In the genomic region with DNA sequence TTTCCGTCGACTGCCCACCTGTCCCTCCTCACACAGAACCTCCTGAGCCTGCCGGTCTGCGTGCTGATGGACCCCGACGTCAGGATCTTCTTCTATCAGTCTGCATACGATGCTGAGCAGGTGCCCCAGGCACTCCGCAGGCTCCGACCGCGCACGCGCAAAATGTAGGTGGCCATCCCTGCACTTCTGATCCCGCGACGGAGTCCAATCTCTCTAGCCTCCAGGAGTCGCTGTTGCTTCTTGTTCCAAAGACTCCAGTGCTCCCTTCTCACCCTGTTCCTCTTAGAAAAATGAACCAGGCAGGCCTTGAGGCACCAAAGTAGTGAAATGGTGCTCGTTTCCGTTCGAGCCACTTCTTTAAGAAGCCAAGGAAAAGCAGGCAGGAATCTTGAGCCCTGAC, we compare ENCODE assay signal across 9 mouse cellular contexts. TPM values are rescaled to one million over a fixed set of nuclear protein-coding genes. Genes with fewer than 3 reads are reported as not detected.
A peak's percentile ranks its signal among the peaks of the same experiment; 100 is the strongest.
DNase-seq lines count a peak whose midpoint lies in the region; ATAC-seq and TF ChIP-seq lines count a peak whose summit lies in the region.
"Had no signal": no experiment of that assay in that cellular context is flagged by ENCODE, and none has a peak within 500 bp of the region (broad histone marks: within the 10 kb centered on the region; RNA-seq: fewer than 3 reads in every experiment).

No protein-coding gene starts in this region.

- TF ChIP-seq CTCF in lung, adult 2 months (IDR thresholded peaks at IDR 0.05; ENCODE audit: insufficient read depth, low read length) = peak; percentile 11; the same call in 1 of the 2 replicates

- no peaks in the 10 kb centered on the region for H3K36me3 ChIP-seq in embryonic facial prominence, embryonic 10.5 days (replicated peaks)
- H3K36me3 ChIP-seq in midbrain, embryonic 11.5 days (ENCODE audit: control insufficient read depth, insufficient read depth, low read length) = no peaks in the 10 kb centered on the region
- H3K36me3 ChIP-seq: neural tube, embryonic 12.5 days had no signal

- no peak for ATAC-seq in midbrain, embryonic 11.5 days (ENCODE audit: low FRiP score)

- H3K9ac ChIP-seq in midbrain, embryonic 11.5 days (ENCODE audit: low read length) = no peak overlapping the region
- H3K9ac ChIP-seq: neural tube, embryonic 12.5 days had no signal

- no peak for TF ChIP-seq POLR2A in lung, adult 2 months (IDR thresholded peaks at IDR 0.05; ENCODE audit: borderline replicate concordance, extremely low read depth, low read depth, low read length)

- no peak overlapping the region for H3K27ac ChIP-seq in embryonic facial prominence, embryonic 10.5 days (replicated peaks)
- H3K27ac ChIP-seq in midbrain, embryonic 11.5 days (ENCODE audit: low read depth, low read length) = no peak overlapping the region
- H3K27ac ChIP-seq: neural tube, embryonic 12.5 days had no signal

- H3K4me3 ChIP-seq in lung, adult 2 months (replicated peaks; ENCODE audit: extremely low read depth, low read depth, low read length) = no peak overlapping the region
- no peak overlapping the region for H3K4me3 ChIP-seq in embryonic facial prominence, embryonic 10.5 days
- no peak overlapping the region for H3K4me3 ChIP-seq in midbrain, embryonic 11.5 days (ENCODE audit: low read depth, low read length)
- H3K4me3 ChIP-seq: neural tube, embryonic 12.5 days had no signal

- 30% methylated on average over 20 of the region's 20 CpGs for WGBS in lung, adult 2 months
- 22% methylated on average over 20 of the region's 20 CpGs for WGBS in embryonic facial prominence, embryonic 10.5 days
- WGBS in midbrain, embryonic 11.5 days = 16% methylated on average over 20 of the region's 20 CpGs

- no peak overlapping the region for H3K4me2 ChIP-seq in midbrain, embryonic 11.5 days
- H3K4me2 ChIP-seq: neural tube, embryonic 12.5 days had no signal

- peaks cover 22% of the 10 kb centered on the region for H3K27me3 ChIP-seq in embryonic facial prominence, embryonic 10.5 days (replicated peaks; ENCODE audit: low read depth, poor library complexity, severe bottlenecking)
- H3K27me3 ChIP-seq in midbrain, embryonic 11.5 days (ENCODE audit: control insufficient read depth, insufficient read depth, low read length) = no peaks in the 10 kb centered on the region
- H3K27me3 ChIP-seq: neural tube, embryonic 12.5 days had no signal

- H3K4me1 ChIP-seq in lung, adult 2 months (ENCODE audit: control insufficient read depth, insufficient read depth, low read length) = no peaks in the 10 kb centered on the region
- H3K4me1 ChIP-seq in embryonic facial prominence, embryonic 10.5 days = no peaks in the 10 kb centered on the region
- H3K4me1 ChIP-seq in midbrain, embryonic 11.5 days (ENCODE audit: control insufficient read depth, insufficient read depth, low read length) = no peaks in the 10 kb centered on the region
- H3K4me1 ChIP-seq: neural tube, embryonic 12.5 days had no signal

- no peak for DNase-seq in lung, adult 2 months
- no peak for DNase-seq in lung, adult 18-20 months
- peak; percentile 43 for DNase-seq in adrenal gland, postnatal 25 days
- peak; percentile 67 for DNase-seq in embryonic facial prominence, embryonic 10.5 days (ENCODE audit: low spot score)
- DNase-seq in kidney, postnatal 25 days = peak; percentile 47 to 52
- DNase-seq in midbrain, embryonic 11.5 days (ENCODE audit: low spot score, missing footprints) = peak; percentile 91
- no peak for DNase-seq in natural killer cell, adult 2 months (ENCODE audit: low spot score in 2 of 2)
- no peak for DNase-seq in T-cell, adult 2 months (ENCODE audit: low spot score)

- H3K9me3 ChIP-seq in embryonic facial prominence, embryonic 10.5 days = no peaks in the 10 kb centered on the region
- no peaks in the 10 kb centered on the region for H3K9me3 ChIP-seq in midbrain, embryonic 11.5 days (ENCODE audit: control insufficient read depth, low read length)
- H3K9me3 ChIP-seq: neural tube, embryonic 12.5 days had no signal

RNA-seq across cellular contexts. Expression of gene Ncf4, which starts 10.2 kb away (rescaled TPM):
- polyA plus RNA-seq in lung, adult 2 months (2012; rRNA removed) = 18.9 and 23.0 TPM in 2 replicates
- 1.00 and 1.2 TPM in 2 replicates for total RNA-seq in adrenal gland, postnatal 25 days (2021)
- 4.2 and 6.2 TPM in 2 replicates for polyA plus RNA-seq in embryonic facial prominence, embryonic 10.5 days (2016; fragmentation: Nextera tagmentation; extraction: Ambion mirVana)
- 6.9 and 7.9 TPM in 2 replicates for polyA plus RNA-seq in midbrain, embryonic 11.5 days (2014; fragmentation: Nextera tagmentation; extraction: Ambion mirVana)

RNA-seq across cellular contexts. Expression of gene Pvalb, which starts 48.6 kb away (rescaled TPM):
- 6.2 TPM in 1 of 2 replicates, not detected in the other for polyA plus RNA-seq in lung, adult 2 months (2012; rRNA removed)
- total RNA-seq in adrenal gland, postnatal 25 days (2021) = not detected in 2 replicates
- not detected in 2 replicates for polyA plus RNA-seq in embryonic facial prominence, embryonic 10.5 days (2016; fragmentation: Nextera tagmentation; extraction: Ambion mirVana)
- polyA plus RNA-seq in midbrain, embryonic 11.5 days (2014; fragmentation: Nextera tagmentation; extraction: Ambion mirVana) = not detected in 2 replicates

RNA-seq across cellular contexts. Expression of gene Csf2rb2, which starts 50.8 kb away (rescaled TPM):
- polyA plus RNA-seq in lung, adult 2 months (2012; rRNA removed) = 8.4 and 9.5 TPM in 2 replicates
- 0.43 and 1.0 TPM in 2 replicates for total RNA-seq in adrenal gland, postnatal 25 days (2021)
- 0.48 and 0.51 TPM in 2 replicates for polyA plus RNA-seq in embryonic facial prominence, embryonic 10.5 days (2016; fragmentation: Nextera tagmentation; extraction: Ambion mirVana)
- polyA plus RNA-seq in midbrain, embryonic 11.5 days (2014; fragmentation: Nextera tagmentation; extraction: Ambion mirVana) = 0.23 and 0.32 TPM in 2 replicates

Comparison
In these comparisons a context has a peak if more than half of its experiments do, and no peak if none do; other contexts are left out.
1. DNase-seq: peak in adrenal gland, postnatal 25 days (single experiment), embryonic facial prominence, embryonic 10.5 days (single experiment), kidney, postnatal 25 days (2 of 2) and midbrain, embryonic 11.5 days (single experiment); none in lung, adult 2 months (single experiment), lung, adult 18-20 months (0 of 2), natural killer cell, adult 2 months (0 of 2) and T-cell, adult 2 months (single experiment).